Mouse (Mus musculus) forebrain, embryonic 11.5 days (tissue): ENCODE data around the gene Banf2. TPM values are rescaled to one million over a fixed set of nuclear protein-coding genes. Genes with fewer than 3 reads are reported as not detected.

Source experiments
- ATAC-seq: fragments of 200-750 bp; cut with Nextera tagmentation; replicated peaks from 2 replicates; pipeline ENCODE4 v1.8.0; 2017; ENCODE audit warnings: moderate TSS enrichment; ENCODE audit not compliant: low FRiP score
- DNase-seq: peaks from one replicate; pipeline ENCODE4 v3.0.0-alpha.2; 2017; ENCODE audit warnings: low spot score
- H3K27ac ChIP-seq: fragments of 300-500 bp; sonication (generic); 2 replicates; pipeline ENCODE4 v1.5.1; 2014; ENCODE audit warnings: low read depth, low read length
- H3K27me3 ChIP-seq: fragments of 300-500 bp; sonication (generic); 2 replicates; pipeline ENCODE4 v1.6.1; 2014; ENCODE audit warnings: mild to moderate bottlenecking, low read length, mixed read lengths; ENCODE audit not compliant: control insufficient read depth, insufficient read depth
- H3K36me3 ChIP-seq: fragments of 300-500 bp; sonication (generic); 2 replicates; pipeline ENCODE4 v1.6.1; 2014; ENCODE audit warnings: mild to moderate bottlenecking, low read length, moderate library complexity, mixed read lengths; ENCODE audit not compliant: control insufficient read depth, insufficient read depth
- H3K4me1 ChIP-seq: fragments of 300-500 bp; sonication (generic); replicated peaks from 2 replicates; pipeline ENCODE4 v1.6.1; 2014; ENCODE audit warnings: low read length, mixed read lengths; ENCODE audit not compliant: control insufficient read depth, insufficient read depth
- H3K4me2 ChIP-seq: fragments of 300-500 bp; sonication (generic); 2 replicates; pipeline ENCODE4 v1.6.1; 2014; ENCODE audit warnings: low read depth, mild to moderate bottlenecking, low read length, moderate library complexity, mixed read lengths; ENCODE audit not compliant: severe bottlenecking
- H3K4me3 ChIP-seq: fragments of 300-500 bp; sonication (generic); 2 replicates; pipeline ENCODE4 v1.5.1; 2014; ENCODE audit warnings: low read depth, low read length
- H3K9ac ChIP-seq: fragments of 300-500 bp; sonication (generic); 2 replicates; pipeline ENCODE4 v1.6.1; 2014; ENCODE audit warnings: low read length
- H3K9me3 ChIP-seq: fragments of 300-500 bp; sonication (generic); 2 replicates; pipeline ENCODE4 v1.6.1; 2016; ENCODE audit warnings: low read length, mixed read lengths; ENCODE audit not compliant: control insufficient read depth
- WGBS: fragments of 180-500 bp; shearing (Covaris S2); extraction: QIAGEN DNeasy Blood & Tissue Kit; methylation state at CpG from one replicate; pipeline ENCODE4 v1.1.7; 2014; 5-methylcytosine and 5-hydroxymethylcytosine counted together
- polyA plus RNA-seq: library from polyadenylated mRNA; unstranded; fragments of >200 nt; fragmentation: Nextera tagmentation; extraction: Ambion mirVana; gene quantifications from 2 replicates; pipeline ENCODE4 v1.2.1, GENCODE M21; 2014

The Banf2 gene
- polyA plus RNA-seq, 1 experiment from 2014 or later = not detected

- Histone ChIP-seq H3K4me3 (no peak overlapping the region), H3K9ac (no peak overlapping the region), H3K27ac (no peak overlapping the region), H3K4me2 (no peak overlapping the region), H3K4me1 (no peaks in the 10 kb centered on the region), H3K27me3 (no peaks in the 10 kb centered on the region), H3K9me3 (no peaks in the 10 kb centered on the region), H3K36me3 (no peaks in the 10 kb centered on the region)
- DNase-seq = no peak
- no peak for ATAC-seq
- WGBS = 40% methylated on average over 7 of the region's 7 CpGs
Measured at GRCm38 (mm10) chr2:144072642-144073041, 39.8 kb downstream of the Banf2 start.

GRCm38 (mm10) chr2:144074059-144074458, 41.2 kb downstream of the Banf2 start:
- no peak overlapping the region for H3K9ac ChIP-seq
- H3K9me3 ChIP-seq = no peaks in the 10 kb centered on the region
- over 99% methylated on average over 5 of the region's 5 CpGs for WGBS
- no peaks in the 10 kb centered on the region for H3K27me3 ChIP-seq
- no peak overlapping the region for H3K4me3 ChIP-seq
- H3K36me3 ChIP-seq = no peaks in the 10 kb centered on the region
- no peak overlapping the region for H3K27ac ChIP-seq
- H3K4me2 ChIP-seq = no peak overlapping the region
- no peaks in the 10 kb centered on the region for H3K4me1 ChIP-seq
- ATAC-seq = no peak
- DNase-seq = no peak

GRCm38 (mm10) chr2:144076625-144077024, 43.8 kb downstream of the Banf2 start:
- Histone ChIP-seq H3K27ac (no peak overlapping the region), H3K4me2 (no peak overlapping the region), H3K27me3 (no peaks in the 10 kb centered on the region), H3K4me3 (no peak overlapping the region), H3K36me3 (no peaks in the 10 kb centered on the region), H3K4me1 (no peaks in the 10 kb centered on the region), H3K9ac (no peak overlapping the region), H3K9me3 (no peaks in the 10 kb centered on the region)
- ATAC-seq (no peak), DNase-seq (no peak)
- WGBS = 87% methylated on average over 2 of the region's 2 CpGs

GRCm38 (mm10) chr2:144078897-144079296, 46.0 kb downstream of the Banf2 start:
- WGBS = 78% methylated on average over 3 of the region's 3 CpGs
- H3K27ac ChIP-seq = no peak overlapping the region
- DNase-seq (no peak), ATAC-seq (no peak)
- H3K27me3 ChIP-seq = no peaks in the 10 kb centered on the region
- no peak overlapping the region for H3K4me3 ChIP-seq
- H3K9me3 ChIP-seq = no peaks in the 10 kb centered on the region
- H3K4me1 ChIP-seq = no peaks in the 10 kb centered on the region
- H3K9ac ChIP-seq = no peak overlapping the region
- no peak overlapping the region for H3K4me2 ChIP-seq
- H3K36me3 ChIP-seq = no peaks in the 10 kb centered on the region

GRCm38 (mm10) chr2:144086183-144086847, 53.5 kb downstream of the Banf2 start:
- peak; percentile 36; the same call in 1 of the 2 replicates for ATAC-seq

GRCm38 (mm10) chr2:144087899-144088584, 55.2 kb downstream of the Banf2 start:
- H3K4me3 ChIP-seq = no peak overlapping the region
- DNase-seq (no peak), ATAC-seq (0 out of 2 replicates have a peak, but pooled peaks have one; percentile 21)
- no peaks in the 10 kb centered on the region for H3K9me3 ChIP-seq
- H3K27me3 ChIP-seq = no peaks in the 10 kb centered on the region
- H3K27ac ChIP-seq = no peak overlapping the region
- H3K36me3 ChIP-seq = no peaks in the 10 kb centered on the region
- no peak overlapping the region for H3K9ac ChIP-seq
- no peak overlapping the region for H3K4me2 ChIP-seq
- peaks cover 4% of the 10 kb centered on the region; the same call in 1 of the 2 replicates for H3K4me1 ChIP-seq
- 71% methylated on average over 9 of the region's 9 CpGs for WGBS

More at GRCm38 (mm10) chr2:144086183-144086847, 53.5 kb downstream of the Banf2 start:
- H3K9me3 ChIP-seq = no peaks in the 10 kb centered on the region
- peaks cover 4% of the 10 kb centered on the region; the same call in 1 of the 2 replicates for H3K4me1 ChIP-seq
- 30% methylated on average over 18 of the region's 18 CpGs for WGBS
- H3K36me3 ChIP-seq = no peaks in the 10 kb centered on the region
- H3K4me3 ChIP-seq = no peak overlapping the region
- H3K27me3 ChIP-seq = no peaks in the 10 kb centered on the region
- peak overlapping the region; percentile 23; the same call in 1 of the 2 replicates for H3K9ac ChIP-seq
- DNase-seq = peak; percentile 57
- H3K4me2 ChIP-seq = no peak overlapping the region
- H3K27ac ChIP-seq = no peak overlapping the region

GRCm38 (mm10) chr2:144092767-144093166, 59.9 kb downstream of the Banf2 start:
- Histone ChIP-seq H3K9ac (no peak overlapping the region), H3K4me1 (no peaks in the 10 kb centered on the region), H3K27ac (no peak overlapping the region), H3K4me2 (no peak overlapping the region), H3K27me3 (no peaks in the 10 kb centered on the region), H3K36me3 (no peaks in the 10 kb centered on the region), H3K9me3 (no peaks in the 10 kb centered on the region), H3K4me3 (no peak overlapping the region)
- 85% methylated on average over 4 of the region's 4 CpGs for WGBS
- ATAC-seq (no peak), DNase-seq (no peak)

GRCm38 (mm10) chr2:144094721-144095120, 61.9 kb downstream of the Banf2 start:
- ATAC-seq = no peak
- no peaks in the 10 kb centered on the region for H3K36me3 ChIP-seq
- H3K9ac ChIP-seq = no peak overlapping the region
- 63% methylated on average over 1 of the region's 1 CpGs for whole genome bisulfite sequencing
- no peak overlapping the region for H3K27ac ChIP-seq
- H3K9me3 ChIP-seq = no peaks in the 10 kb centered on the region
- no peak overlapping the region for H3K4me2 ChIP-seq
- no peak for DNase-seq
- no peak overlapping the region for H3K4me3 ChIP-seq
- H3K4me1 ChIP-seq = no peaks in the 10 kb centered on the region
- no peaks in the 10 kb centered on the region for H3K27me3 ChIP-seq
